Mouse (Mus musculus) CD4-positive, CD25-positive, alpha-beta regulatory T cell (primary cell): Measurements from ENCODE around the gene Six3. TPM values are rescaled to one million over a fixed set of nuclear protein-coding genes. Genes with fewer than 3 reads are reported as not detected.

Source experiments
- polyA plus RNA-seq: library from polyadenylated mRNA; unstranded; fragments of 100-300 nt; shearing (Covaris generic); gene quantifications from one replicate; pipeline ENCODE4 v1.2.1, GENCODE M21; 2017

Six3 gene
- polyA plus RNA-seq, result not detected

DNA sequence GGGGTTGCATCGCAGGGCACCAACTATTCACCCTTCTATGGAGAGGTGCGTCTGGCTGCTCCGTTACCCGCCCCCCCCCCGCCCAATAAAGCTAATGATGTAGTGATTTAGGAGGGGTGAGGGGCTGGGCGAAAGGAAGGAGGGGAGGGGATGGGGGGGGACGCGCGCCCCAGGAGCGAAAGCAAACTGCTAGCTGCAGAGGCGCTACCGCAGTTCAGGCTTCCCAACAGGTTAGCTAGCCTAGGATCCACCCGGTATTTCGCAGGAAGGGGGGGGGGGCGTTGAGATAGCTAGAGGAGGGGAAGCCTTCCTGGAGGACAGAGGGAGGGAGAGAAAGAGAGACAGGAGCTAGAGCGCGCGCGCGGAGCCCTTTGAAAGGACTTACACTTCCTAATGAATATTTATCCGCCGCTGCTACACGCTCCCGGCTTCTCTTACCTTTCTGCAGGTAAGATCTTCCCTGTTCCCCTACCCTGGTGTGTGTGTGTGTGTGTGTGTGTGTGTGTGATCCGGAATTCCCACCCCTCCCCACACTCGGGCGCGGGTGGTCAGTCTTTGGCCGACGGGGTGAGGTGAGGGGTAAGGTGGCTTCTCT, at the start of gene Six3:
Six3 (plus strand) TSS at position 343 of the 595 bp plus-strand sequence.

Other genes starting within 250 kb of the Six3 start
- gene Six2, start 74.7 kb downstream of the Six3 start, polyA plus RNA-seq, result not detected